Mouse (Mus musculus): ENCODE results near the gene Per2.

DNA sequence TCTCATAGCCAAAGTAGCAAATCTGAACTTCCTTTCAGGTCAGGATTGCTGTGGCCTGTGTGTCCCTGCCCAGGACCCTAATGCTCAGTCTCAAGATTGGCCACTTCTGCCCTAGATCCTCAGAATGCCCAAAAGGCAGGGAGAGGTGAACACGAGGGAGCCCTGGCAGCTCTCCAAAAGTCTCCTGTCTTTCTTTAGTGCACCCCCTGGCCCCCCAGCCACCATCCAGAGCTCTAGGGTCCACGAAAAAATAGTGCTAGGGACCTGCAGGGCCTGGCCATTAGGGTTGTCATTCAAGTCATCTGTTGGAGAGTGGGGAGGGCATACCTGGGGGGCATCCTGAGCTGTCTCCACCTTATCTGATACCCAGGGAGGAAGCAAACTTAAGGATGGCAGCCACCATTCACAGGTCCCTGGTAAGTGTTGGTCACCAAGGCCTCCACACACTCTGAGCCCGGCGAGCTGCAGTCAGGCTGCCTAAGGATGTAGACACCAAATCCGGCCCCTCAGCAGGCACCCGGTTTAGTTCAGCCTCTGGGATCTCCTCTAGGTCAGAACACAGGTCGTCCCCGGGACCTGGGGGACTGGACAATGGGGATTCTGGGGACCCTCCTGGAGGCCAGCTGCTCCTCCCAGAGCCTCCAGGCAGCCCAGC lies 47.4 kb downstream of the Per2 start:
- no peak for TF ChIP-seq POLR2A (IDR thresholded peaks at IDR 0.05; ENCODE audit: insufficient read depth, low read length)
- no peak for TF ChIP-seq EP300 (IDR thresholded peaks at IDR 0.05; ENCODE audit: insufficient read depth, low read depth, low read length)
- TF ChIP-seq CTCF (IDR thresholded peaks at IDR 0.05; ENCODE audit: low read depth, low read length), result no peak

Measured in ES-Bruce4 (cell line).